Mouse (Mus musculus) inflammation-experienced regulatory T-cells, adult 6 months (primary cell): ENCODE results near the gene Rnaseh2b. TPM values are rescaled to one million over a fixed set of nuclear protein-coding genes. Genes with fewer than 3 reads are reported as not detected.

Source experiments
- ATAC-seq: one replicate; pipeline ENCODE4 v1.8.0; 2017
- polyA plus RNA-seq, 3 experiments: library from polyadenylated mRNA; unstranded; fragments of 100-300 nt; shearing (Covaris generic); gene quantifications; one replicate each; pipeline ENCODE4 v1.2.1; 2017

Rnaseh2b gene
- polyA plus RNA-seq, result 10 to 100 TPM; 29.5 to 69.7 (median 35.2) TPM

GRCm38 (mm10) chr14:62292488-62293339 lies at the start of gene Rnaseh2b, which contains the start of gene Dleu7:
Gene Rnaseh2b, plus strand, starts transcription at chr14:62292589.
Gene Dleu7, minus strand, starts transcription at chr14:62293047.
- ATAC-seq, result peak; percentile 63

GRCm38 (mm10) chr14:62243530-62243929 lies 48.9 kb upstream of the Rnaseh2b start:
- ATAC-seq, result no peak

GRCm38 (mm10) chr14:62245557-62245956 lies 46.8 kb upstream of the Rnaseh2b start:
- no peak for ATAC-seq

GRCm38 (mm10) chr14:62248345-62248744 lies 44.0 kb upstream of the Rnaseh2b start:
- no peak for ATAC-seq

- ATAC-seq, result no peak
These were observed 43.6 kb upstream of the Rnaseh2b start for GRCm38 (mm10) chr14:62248796-62249195.

GRCm38 (mm10) chr14:62249251-62249650 lies 43.1 kb upstream of the Rnaseh2b start:
- ATAC-seq, result no peak

- no peak for ATAC-seq
These were observed 42.3 kb upstream of the Rnaseh2b start for GRCm38 (mm10) chr14:62250046-62250445.

GRCm38 (mm10) chr14:62251999-62252398 lies 40.4 kb upstream of the Rnaseh2b start:
- ATAC-seq, result peak; percentile 65

GRCm38 (mm10) chr14:62254371-62254770 lies 38.0 kb upstream of the Rnaseh2b start:
- ATAC-seq, result no peak

GRCm38 (mm10) chr14:62256066-62256465 lies 36.3 kb upstream of the Rnaseh2b start:
- no peak for ATAC-seq

- no peak for ATAC-seq
These were observed 34.3 kb upstream of the Rnaseh2b start for GRCm38 (mm10) chr14:62258125-62258524.

- no peak for ATAC-seq
These were observed 33.3 kb upstream of the Rnaseh2b start for GRCm38 (mm10) chr14:62258978-62259536.

- ATAC-seq, result no peak
These were observed 21.5 kb upstream of the Rnaseh2b start for GRCm38 (mm10) chr14:62270698-62271396.

- no peak for ATAC-seq
These were observed 18.8 kb upstream of the Rnaseh2b start for GRCm38 (mm10) chr14:62273604-62274003.

GRCm38 (mm10) chr14:62282974-62283373 lies 9.4 kb upstream of the Rnaseh2b start:
- ATAC-seq, result no peak

GRCm38 (mm10) chr14:62288731-62289130 lies 3.7 kb upstream of the Rnaseh2b start:
- ATAC-seq, result no peak

GRCm38 (mm10) chr14:62291406-62291987 lies 892 bp upstream of the Rnaseh2b start:
- ATAC-seq, result no peak

GRCm38 (mm10) chr14:62292166-62292487 lies 262 bp upstream of the Rnaseh2b start:
- ATAC-seq, result no peak

- ATAC-seq, result no peak
These were observed 6.4 kb downstream of the Rnaseh2b start for GRCm38 (mm10) chr14:62298808-62299207.

- no peak for ATAC-seq
These were observed 7.6 kb downstream of the Rnaseh2b start for GRCm38 (mm10) chr14:62300031-62300430.

GRCm38 (mm10) chr14:62307555-62307954 lies 15.2 kb downstream of the Rnaseh2b start:
- no peak for ATAC-seq

- ATAC-seq, result no peak
These were observed 16.6 kb downstream of the Rnaseh2b start for GRCm38 (mm10) chr14:62309026-62309425.

GRCm38 (mm10) chr14:62311672-62312071 lies 19.3 kb downstream of the Rnaseh2b start:
- ATAC-seq, result no peak
